Mouse (Mus musculus): Measurements from ENCODE around the gene Sync. TPM values are rescaled to one million over a fixed set of nuclear protein-coding genes. Genes with fewer than 3 reads are reported as not detected.

Gene Sync
- polyA plus RNA-seq, 2 experiments: 0.01 to 0.08 TPM

DNA sequence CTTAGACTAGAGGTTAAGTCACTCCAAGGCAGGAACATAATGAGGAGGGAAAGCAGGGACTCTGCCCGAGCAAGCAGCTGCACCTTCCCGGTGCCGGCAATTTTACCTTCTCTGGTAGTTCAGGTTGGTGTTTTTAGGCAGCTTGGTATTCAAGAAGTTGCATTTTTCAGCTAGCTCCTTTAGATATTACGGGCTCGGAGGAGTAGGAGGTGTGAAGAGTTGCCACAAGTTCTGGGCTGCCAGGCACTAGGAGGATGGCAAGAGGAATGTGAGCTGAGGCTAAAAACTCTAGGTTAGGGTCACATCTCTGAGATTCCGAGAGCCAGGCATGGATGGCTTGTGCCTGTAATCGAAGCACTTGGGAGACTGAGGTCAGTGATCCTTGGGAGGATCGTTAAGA, 2.3 kb downstream of the Sync start:
- H3K27ac ChIP-seq: no peak overlapping the region
- WGBS (ENCODE audit: insufficient replicate concordance): 73% methylated on average over 8 of the region's 8 CpGs

GRCm38 (mm10) chr4:129292831-129293230, 5.4 kb downstream of the Sync start:
- no peak overlapping the region for H3K4me2 ChIP-seq (ENCODE audit: low read depth)
- no peaks in the 10 kb centered on the region for H3K9me3 ChIP-seq (ENCODE audit: control insufficient read depth, low read length)
- H3K9ac ChIP-seq (replicated peaks): no peak overlapping the region
- H3K27me3 ChIP-seq (ENCODE audit: control insufficient read depth, insufficient read depth, low read length): peaks cover 4% of the 10 kb centered on the region
- no peak for TF ChIP-seq CTCF (IDR thresholded peaks at IDR 0.05; ENCODE audit: low read depth)
- TF ChIP-seq EP300 (IDR thresholded peaks at IDR 0.05; ENCODE audit: low read depth): no peak
- ATAC-seq (ENCODE audit: insufficient read depth) (no peak), DNase-seq (ENCODE audit: low read depth in 3 of 3, low spot score in 3 of 3) (no peak)
- no peak overlapping the region for H3K4me3 ChIP-seq (ENCODE audit: insufficient read depth in 1 of 2, low read depth in 2 of 2, low read length in 2 of 2)
- 56% methylated on average over 7 of the region's 7 CpGs for WGBS (ENCODE audit: insufficient replicate concordance)
- H3K4me1 ChIP-seq (replicated peaks; ENCODE audit: control insufficient read depth in 2 of 2, insufficient read depth in 2 of 2, low read length in 1 of 2): peaks cover 3 to 9% of the 10 kb centered on the region in 2 experiments
- H3K36me3 ChIP-seq (replicated peaks; ENCODE audit: control insufficient read depth, insufficient read depth, low read depth): no peaks in the 10 kb centered on the region
- no peak overlapping the region for H3K27ac ChIP-seq

More for the DNA sequence above, 2.3 kb downstream of the Sync start:
- no peak for DNase-seq (ENCODE audit: low read depth in 3 of 3, low spot score in 3 of 3)
- no peak for ATAC-seq (ENCODE audit: insufficient read depth)
- Histone ChIP-seq H3K36me3 (replicated peaks; ENCODE audit: control insufficient read depth, insufficient read depth, low read depth) (no peaks in the 10 kb centered on the region), H3K4me3 (ENCODE audit: insufficient read depth in 1 of 2, low read depth in 2 of 2, low read length in 2 of 2) (no peak overlapping the region), H3K9ac (replicated peaks) (no peak overlapping the region), H3K9me3 (ENCODE audit: control insufficient read depth, low read length) (no peaks in the 10 kb centered on the region), H3K4me1 (replicated peaks; ENCODE audit: control insufficient read depth in 2 of 2, insufficient read depth in 2 of 2, low read length in 1 of 2) (no peaks in the 10 kb centered on the region), H3K4me2 (ENCODE audit: low read depth) (no peak overlapping the region), H3K27me3 (ENCODE audit: control insufficient read depth, insufficient read depth, low read length) (peaks cover 28% of the 10 kb centered on the region)
- TF ChIP-seq CTCF (IDR thresholded peaks at IDR 0.05; ENCODE audit: low read depth) (no peak), EP300 (IDR thresholded peaks at IDR 0.05; ENCODE audit: low read depth) (no peak)

DNA sequence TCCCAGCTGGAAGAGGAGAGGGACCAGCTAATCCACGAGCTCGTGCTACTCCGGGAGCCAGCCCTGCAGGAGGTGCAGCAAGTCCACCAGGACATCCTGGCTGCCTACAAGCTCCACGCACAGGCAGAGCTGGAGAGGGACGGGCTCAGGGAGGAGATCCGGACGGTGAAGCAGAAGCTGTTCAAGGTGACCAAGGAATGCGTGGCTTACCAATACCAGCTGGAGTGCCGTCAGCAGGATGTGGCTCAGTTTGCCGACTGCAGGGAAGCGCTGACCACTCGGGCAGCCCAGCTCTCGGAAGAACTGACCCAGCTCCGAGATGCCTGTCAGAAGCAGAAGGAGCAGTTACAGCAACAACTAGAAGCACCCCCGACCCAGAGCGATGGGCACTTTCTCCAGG, 6.3 kb downstream of the Sync start:
- no peak overlapping the region for H3K9ac ChIP-seq (replicated peaks)
- no peaks in the 10 kb centered on the region for H3K9me3 ChIP-seq (ENCODE audit: control insufficient read depth, low read length)
- no peaks in the 10 kb centered on the region for H3K36me3 ChIP-seq (replicated peaks; ENCODE audit: control insufficient read depth, insufficient read depth, low read depth)
- 56% methylated on average over 16 of the region's 16 CpGs for WGBS (ENCODE audit: insufficient replicate concordance)
- ATAC-seq (ENCODE audit: insufficient read depth): no peak
- no peak overlapping the region for H3K27ac ChIP-seq
- H3K4me2 ChIP-seq (ENCODE audit: low read depth): no peak overlapping the region
- H3K27me3 ChIP-seq (ENCODE audit: control insufficient read depth, insufficient read depth, low read length): no peaks in the 10 kb centered on the region; the same call in 1 of the 2 replicates
- DNase-seq (ENCODE audit: low read depth in 3 of 3, low spot score in 3 of 3): no peak
- peaks cover 3 to 9% of the 10 kb centered on the region in 2 experiments for H3K4me1 ChIP-seq (replicated peaks; ENCODE audit: control insufficient read depth in 2 of 2, insufficient read depth in 2 of 2, low read length in 1 of 2)
- TF ChIP-seq EP300 (IDR thresholded peaks at IDR 0.05; ENCODE audit: low read depth) (no peak), CTCF (IDR thresholded peaks at IDR 0.05; ENCODE audit: low read depth) (no peak)
- no peak overlapping the region for H3K4me3 ChIP-seq (ENCODE audit: insufficient read depth in 1 of 2, low read depth in 2 of 2, low read length in 2 of 2)

- Histone ChIP-seq H3K4me3 (ENCODE audit: insufficient read depth in 1 of 2, low read depth in 2 of 2, low read length in 2 of 2) (no peak overlapping the region), H3K4me1 (replicated peaks; ENCODE audit: control insufficient read depth in 2 of 2, insufficient read depth in 2 of 2, low read length in 1 of 2) (peaks cover 3 to 9% of the 10 kb centered on the region in 2 experiments), H3K9me3 (ENCODE audit: control insufficient read depth, low read length) (no peaks in the 10 kb centered on the region), H3K27ac (no peak overlapping the region), H3K9ac (replicated peaks) (no peak overlapping the region), H3K27me3 (ENCODE audit: control insufficient read depth, insufficient read depth, low read length) (no peaks in the 10 kb centered on the region), H3K4me2 (ENCODE audit: low read depth) (no peak overlapping the region), H3K36me3 (replicated peaks; ENCODE audit: control insufficient read depth, insufficient read depth, low read depth) (no peaks in the 10 kb centered on the region)
- ATAC-seq (ENCODE audit: insufficient read depth) (peak; percentile 74), DNase-seq (ENCODE audit: low read depth in 3 of 3, low spot score in 3 of 3) (peak in 1 of 3 experiments; percentile 26)
- TF ChIP-seq EP300 (IDR thresholded peaks at IDR 0.05; ENCODE audit: low read depth) (peak; percentile 87), CTCF (IDR thresholded peaks at IDR 0.05; ENCODE audit: low read depth) (no peak)
- WGBS (ENCODE audit: insufficient replicate concordance): 7% methylated on average over 2 of the region's 2 CpGs
These were observed 7.8 kb downstream of the Sync start for GRCm38 (mm10) chr4:129295188-129295587.

GRCm38 (mm10) chr4:129296066-129296465, 8.6 kb downstream of the Sync start:
- Histone ChIP-seq H3K27me3 (ENCODE audit: control insufficient read depth, insufficient read depth, low read length) (no peaks in the 10 kb centered on the region), H3K4me2 (ENCODE audit: low read depth) (no peak overlapping the region), H3K9me3 (ENCODE audit: control insufficient read depth, low read length) (no peaks in the 10 kb centered on the region), H3K27ac (no peak overlapping the region), H3K9ac (replicated peaks) (no peak overlapping the region), H3K4me1 (replicated peaks; ENCODE audit: control insufficient read depth in 2 of 2, insufficient read depth in 2 of 2, low read length in 1 of 2) (peaks cover 3 to 9% of the 10 kb centered on the region in 2 experiments), H3K4me3 (ENCODE audit: insufficient read depth in 1 of 2, low read depth in 2 of 2, low read length in 2 of 2) (no peak overlapping the region), H3K36me3 (replicated peaks; ENCODE audit: control insufficient read depth, insufficient read depth, low read depth) (no peaks in the 10 kb centered on the region)
- ATAC-seq (ENCODE audit: insufficient read depth): no peak
- TF ChIP-seq EP300 (IDR thresholded peaks at IDR 0.05; ENCODE audit: low read depth): no peak
- TF ChIP-seq CTCF (IDR thresholded peaks at IDR 0.05; ENCODE audit: low read depth): no peak
- DNase-seq (ENCODE audit: low read depth in 3 of 3, low spot score in 3 of 3): no peak
- 61% methylated on average over 7 of the region's 7 CpGs for WGBS (ENCODE audit: insufficient replicate concordance)
